Comparison of ENCODE assay signal across 17 mouse cellular contexts in the genomic region with DNA sequence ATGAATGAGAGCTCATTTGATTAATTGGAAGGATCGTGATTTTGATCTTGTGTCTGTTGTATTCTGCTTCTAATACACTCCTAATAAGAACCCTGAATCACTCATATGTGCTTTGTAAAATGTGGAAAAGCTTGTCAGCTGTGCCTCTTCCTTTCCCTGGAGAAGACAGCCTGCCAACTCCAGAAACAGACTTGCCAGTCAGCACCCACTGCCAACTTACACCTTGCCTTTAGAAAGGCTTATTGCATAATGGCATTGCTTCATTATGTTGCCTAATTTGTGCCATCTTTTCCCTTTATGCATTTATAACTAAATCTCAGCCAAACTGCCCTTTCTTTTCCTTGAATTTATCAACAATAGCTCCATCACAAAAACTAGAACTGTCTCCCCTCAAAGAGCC.
A peak's percentile ranks its signal among the peaks of the same experiment; 100 is the strongest.
DNase-seq lines count a peak whose midpoint lies in the region; ATAC-seq lines count a peak whose summit lies in the region.
"Had no signal": no experiment of that assay in that cellular context is flagged by ENCODE, and none has a peak within 500 bp of the region (broad histone marks: within the 10 kb centered on the region; RNA-seq: fewer than 3 reads in every experiment).

No protein-coding gene starts in this region.

- no peaks in the 10 kb centered on the region for H3K36me3 ChIP-seq in forebrain, embryonic 15.5 days
- H3K36me3 ChIP-seq in forebrain, embryonic 12.5 days (replicated peaks): no peaks in the 10 kb centered on the region
- H3K36me3 ChIP-seq: embryonic facial prominence, embryonic 10.5 days; limb, embryonic 12.5 days; midbrain, embryonic 12.5 days had no signal

- H3K9ac ChIP-seq in forebrain, embryonic 15.5 days (replicated peaks): no peak overlapping the region
- no peak overlapping the region for H3K9ac ChIP-seq in forebrain, embryonic 12.5 days
- H3K9ac ChIP-seq: limb, embryonic 12.5 days; liver, postnatal 0 days; midbrain, embryonic 12.5 days had no signal

- H3K27ac ChIP-seq in forebrain, embryonic 15.5 days (replicated peaks): peak overlapping the region; percentile 47
- H3K27ac ChIP-seq in forebrain, embryonic 12.5 days: no peak overlapping the region
- H3K27ac ChIP-seq: embryonic facial prominence, embryonic 10.5 days; limb, embryonic 12.5 days; midbrain, embryonic 12.5 days; stomach, postnatal 0 days had no signal

- H3K4me1 ChIP-seq in forebrain, embryonic 15.5 days: peaks cover 2% of the 10 kb centered on the region; the same call in 1 of the 2 replicates
- H3K4me1 ChIP-seq in forebrain, embryonic 12.5 days: no peaks in the 10 kb centered on the region
- H3K4me1 ChIP-seq: embryonic facial prominence, embryonic 10.5 days; limb, embryonic 12.5 days; midbrain, embryonic 12.5 days had no signal

- DNase-seq in adrenal gland, postnatal 10 days: peak; percentile 23
- DNase-seq in adrenal gland, postnatal 25 days: no peak
- DNase-seq in right cerebral cortex, adult 18-20 months: peak; percentile 9
- DNase-seq in right cerebral cortex, postnatal 14 days: no peak
- peak; percentile 21 to 27 for DNase-seq in layer of hippocampus, postnatal 36 days
- no peak for DNase-seq in kidney, adult 18-20 months
- DNase-seq: kidney, adult 11 months; kidney, postnatal 25 days; liver, postnatal 0 days; lung, postnatal 4 days; thymus, postnatal 4 days had no signal

- no peak overlapping the region for H3K4me3 ChIP-seq in forebrain, embryonic 15.5 days
- no peak overlapping the region for H3K4me3 ChIP-seq in forebrain, embryonic 12.5 days (replicated peaks)
- H3K4me3 ChIP-seq: embryonic facial prominence, embryonic 10.5 days; limb, embryonic 12.5 days; midbrain, embryonic 12.5 days had no signal

- no peak overlapping the region for H3K4me2 ChIP-seq in forebrain, embryonic 15.5 days (replicated peaks)
- no peak overlapping the region for H3K4me2 ChIP-seq in forebrain, embryonic 12.5 days
- H3K4me2 ChIP-seq: limb, embryonic 12.5 days; midbrain, embryonic 12.5 days had no signal

- peak; percentile 80 for ATAC-seq in forebrain, embryonic 15.5 days (replicated peaks)
- no peak for ATAC-seq in forebrain, embryonic 12.5 days (ENCODE audit: low FRiP score)
- ATAC-seq: liver, postnatal 0 days had no signal

- no peaks in the 10 kb centered on the region for H3K9me3 ChIP-seq in forebrain, embryonic 15.5 days
- H3K9me3 ChIP-seq in forebrain, embryonic 12.5 days: no peaks in the 10 kb centered on the region
- H3K9me3 ChIP-seq: embryonic facial prominence, embryonic 10.5 days; limb, embryonic 12.5 days; midbrain, embryonic 12.5 days had no signal

- 50% methylated on average over 1 of the region's 1 CpGs for WGBS in forebrain, embryonic 15.5 days
- 85% methylated on average over 1 of the region's 1 CpGs for WGBS in forebrain, embryonic 12.5 days

- H3K27me3 ChIP-seq in forebrain, embryonic 15.5 days: no peaks in the 10 kb centered on the region
- no peaks in the 10 kb centered on the region for H3K27me3 ChIP-seq in forebrain, embryonic 12.5 days
- H3K27me3 ChIP-seq: limb, embryonic 12.5 days; midbrain, embryonic 12.5 days had no signal

Comparison
In these comparisons a context has a peak if more than half of its experiments do, and no peak if none do; other contexts are left out.
1. DNase-seq: peak in adrenal gland, postnatal 10 days (single experiment), right cerebral cortex, adult 18-20 months (single experiment) and layer of hippocampus, postnatal 36 days (2 of 2); none in adrenal gland, postnatal 25 days (single experiment), right cerebral cortex, postnatal 14 days (single experiment) and kidney, adult 18-20 months (single experiment).